Mouse (Mus musculus) midbrain, embryonic 13.5 days (tissue): ENCODE results near the gene Rad9a. TPM values are rescaled to one million over a fixed set of nuclear protein-coding genes. Genes with fewer than 3 reads are reported as not detected.

Source experiments
- ATAC-seq: fragments of 200-750 bp; cut with Nextera tagmentation; 2 replicates; pipeline ENCODE4 v1.8.0; 2017; ENCODE audit warnings: mild to moderate bottlenecking, moderate TSS enrichment, moderate library complexity
- H3K27ac ChIP-seq: fragments of 300-500 bp; sonication (generic); 2 replicates; pipeline ENCODE4 v1.5.1; 2015; ENCODE audit warnings: inconsistent platforms, mild to moderate bottlenecking, moderate library complexity
- H3K27me3 ChIP-seq: fragments of 300-500 bp; sonication (generic); 2 replicates; pipeline ENCODE4 v1.6.1; 2015; ENCODE audit warnings: mild to moderate bottlenecking, inconsistent platforms
- H3K36me3 ChIP-seq: fragments of 300-500 bp; sonication (generic); 2 replicates; pipeline ENCODE4 v1.6.1; 2015; ENCODE audit warnings: mild to moderate bottlenecking, inconsistent platforms
- H3K4me1 ChIP-seq: fragments of 300-500 bp; sonication (generic); replicated peaks from 2 replicates; pipeline ENCODE4 v1.6.1; 2015; ENCODE audit warnings: inconsistent platforms
- H3K4me2 ChIP-seq: fragments of 300-500 bp; sonication (generic); replicated peaks from 2 replicates; pipeline ENCODE4 v1.6.1; 2015; ENCODE audit warnings: moderate library complexity, mild to moderate bottlenecking, inconsistent platforms
- H3K4me3 ChIP-seq: fragments of 300-500 bp; sonication (generic); replicated peaks from 2 replicates; pipeline ENCODE4 v1.5.1; 2015; ENCODE audit warnings: mild to moderate bottlenecking, inconsistent platforms
- H3K9ac ChIP-seq: fragments of 300-500 bp; sonication (generic); replicated peaks from 2 replicates; pipeline ENCODE4 v1.6.1; 2015; ENCODE audit warnings: mild to moderate bottlenecking, inconsistent platforms
- H3K9me3 ChIP-seq: fragments of 300-500 bp; sonication (generic); 2 replicates; pipeline ENCODE4 v1.6.1; 2016; ENCODE audit warnings: mild to moderate bottlenecking, inconsistent platforms
- WGBS: fragments of 180-500 bp; shearing (Covaris S2); methylation state at CpG from one replicate; pipeline ENCODE4 v1.1.7; 2015; 5-methylcytosine and 5-hydroxymethylcytosine counted together
- polyA plus RNA-seq: library from polyadenylated mRNA; unstranded; fragments of >200 nt; fragmentation: Nextera tagmentation; extraction: Ambion mirVana; gene quantifications from 2 replicates; pipeline ENCODE4 v1.2.1, GENCODE M21; 2015

Rad9a gene
- polyA plus RNA-seq, 1 experiment from 2014 or later = 26.3 TPM

- WGBS = 68% methylated on average over 11 of the region's 11 CpGs
- no peaks in the 10 kb centered on the region for H3K27me3 ChIP-seq
- no peak for ATAC-seq
These were observed 48.2 kb downstream of the Rad9a start, which contains the start of gene Ptprcap for GRCm38 (mm10) chr19:4153232-4153654. TSS of gene Ptprcap (plus strand) at chr19:4153604.

GRCm38 (mm10) chr19:4152445-4153231, 48.8 kb downstream of the Rad9a start:
- no peak for ATAC-seq
- Histone ChIP-seq H3K27me3 (no peaks in the 10 kb centered on the region), H3K9me3 (no peaks in the 10 kb centered on the region), H3K4me2 (no peak overlapping the region), H3K9ac (peak overlapping the region; percentile 16; the same call in 1 of the 2 replicates), H3K36me3 (peaks cover 64% of the 10 kb centered on the region), H3K4me1 (peaks cover 33% of the 10 kb centered on the region), H3K27ac (0 out of 2 replicates have a peak overlapping the region, but pooled peaks have one; percentile 11), H3K4me3 (no peak overlapping the region)
- 89% methylated on average over 8 of the region's 8 CpGs for WGBS

More at GRCm38 (mm10) chr19:4153232-4153654, 48.2 kb downstream of the Rad9a start, which contains the start of gene Ptprcap:
- Histone ChIP-seq H3K9me3 (no peaks in the 10 kb centered on the region), H3K4me3 (no peak within 1 kb of the TSS), H3K9ac (peak within 1 kb of the TSS; percentile 16; the same call in 1 of the 2 replicates), H3K4me2 (no peak within 1 kb of the TSS), H3K36me3 (peaks cover 70% of the 10 kb centered on the region), H3K27ac (peak within 1 kb of the TSS; percentile 11; the same call in 1 of the 2 replicates), H3K4me1 (peaks cover 27% of the 10 kb centered on the region)

- Histone ChIP-seq H3K27me3 (no peaks in the 10 kb centered on the region), H3K9me3 (no peaks in the 10 kb centered on the region), H3K4me2 (no peak overlapping the region), H3K4me1 (peaks cover 35% of the 10 kb centered on the region), H3K36me3 (peaks cover 56% of the 10 kb centered on the region), H3K9ac (no peak overlapping the region), H3K4me3 (no peak overlapping the region), H3K27ac (no peak overlapping the region)
- WGBS = 91% methylated on average over 5 of the region's 5 CpGs
- no peak for ATAC-seq
These were observed 49.6 kb downstream of the Rad9a start for GRCm38 (mm10) chr19:4151898-4152297.

GRCm38 (mm10) chr19:4151488-4151860, 50.0 kb downstream of the Rad9a start:
- no peak overlapping the region for H3K27ac ChIP-seq
- no peak overlapping the region for H3K4me3 ChIP-seq
- H3K4me1 ChIP-seq = peaks cover 35% of the 10 kb centered on the region
- no peak for ATAC-seq
- 80% methylated on average over 5 of the region's 5 CpGs for WGBS
- no peak overlapping the region for H3K9ac ChIP-seq
- no peaks in the 10 kb centered on the region for H3K27me3 ChIP-seq
- peaks cover 52% of the 10 kb centered on the region for H3K36me3 ChIP-seq
- H3K9me3 ChIP-seq = no peaks in the 10 kb centered on the region
- no peak overlapping the region for H3K4me2 ChIP-seq

GRCm38 (mm10) chr19:4150567-4151487, 50.6 kb downstream of the Rad9a start:
- Histone ChIP-seq H3K27ac (no peak overlapping the region), H3K4me1 (peaks cover 35% of the 10 kb centered on the region), H3K36me3 (peaks cover 46% of the 10 kb centered on the region), H3K9ac (no peak overlapping the region), H3K4me3 (no peak overlapping the region), H3K27me3 (no peaks in the 10 kb centered on the region), H3K9me3 (no peaks in the 10 kb centered on the region), H3K4me2 (no peak overlapping the region)
- no peak for ATAC-seq
- 91% methylated on average over 22 of the region's 22 CpGs for WGBS

- Histone ChIP-seq H3K27me3 (no peaks in the 10 kb centered on the region), H3K4me3 (peak overlapping the region; percentile 90), H3K36me3 (peaks cover 39% of the 10 kb centered on the region), H3K4me2 (0 out of 2 replicates have a peak overlapping the region, but pooled peaks have one; percentile 94), H3K27ac (no peak overlapping the region), H3K9ac (no peak overlapping the region), H3K9me3 (no peaks in the 10 kb centered on the region), H3K4me1 (peaks cover 35% of the 10 kb centered on the region)
- WGBS = 95% methylated on average over 17 of the region's 17 CpGs
- no peak for ATAC-seq
These were observed 51.5 kb downstream of the Rad9a start for GRCm38 (mm10) chr19:4149764-4150461.

- Histone ChIP-seq H3K4me1 (peaks cover 35% of the 10 kb centered on the region), H3K27ac (peak overlapping the region; percentile 54; the same call in 1 of the 2 replicates), H3K27me3 (no peaks in the 10 kb centered on the region), H3K9ac (peak overlapping the region; percentile 92), H3K9me3 (no peaks in the 10 kb centered on the region), H3K36me3 (peaks cover 39% of the 10 kb centered on the region), H3K4me2 (peak overlapping the region; percentile 94), H3K4me3 (peak overlapping the region; percentile 90)
- 91% methylated on average over 11 of the region's 11 CpGs for WGBS
- no peak for ATAC-seq
These were observed 52.2 kb downstream of the Rad9a start for GRCm38 (mm10) chr19:4149283-4149682.

- H3K9me3 ChIP-seq = no peaks in the 10 kb centered on the region
- H3K4me1 ChIP-seq = peaks cover 35% of the 10 kb centered on the region
- no peaks in the 10 kb centered on the region for H3K27me3 ChIP-seq
- peak overlapping the region; percentile 94 for H3K4me2 ChIP-seq
- H3K4me3 ChIP-seq = peak overlapping the region; percentile 90
- no peak; the same call in 1 of the 2 replicates for ATAC-seq
- peak overlapping the region; percentile 92 for H3K9ac ChIP-seq
- H3K36me3 ChIP-seq = peaks cover 37% of the 10 kb centered on the region
- WGBS = 4% methylated on average over 8 of the region's 8 CpGs
- H3K27ac ChIP-seq = peak overlapping the region; percentile 54
These were observed 52.6 kb downstream of the Rad9a start for GRCm38 (mm10) chr19:4148819-4149218.

- H3K9ac ChIP-seq = peak within 1 kb of the TSS; percentile 92
- under 1% methylated on average over 33 of the region's 33 CpGs for WGBS
- peaks cover 35% of the 10 kb centered on the region for H3K4me1 ChIP-seq
- H3K27ac ChIP-seq = peak within 1 kb of the TSS; percentile 54
- peak within 1 kb of the TSS; percentile 90 for H3K4me3 ChIP-seq
- H3K4me2 ChIP-seq = peak within 1 kb of the TSS; percentile 94
- peak; percentile 97 for ATAC-seq
- peaks cover 34% of the 10 kb centered on the region for H3K36me3 ChIP-seq
- no peaks in the 10 kb centered on the region for H3K9me3 ChIP-seq
- H3K27me3 ChIP-seq = no peaks in the 10 kb centered on the region
These were observed 53.0 kb downstream of the Rad9a start, which contains the start of gene Coro1b for GRCm38 (mm10) chr19:4148491-4148806. TSS of gene Coro1b (plus strand) at chr19:4148619.

GRCm38 (mm10) chr19:4147782-4148490, 53.5 kb downstream of the Rad9a start:
- peak; percentile 51 for ATAC-seq
- peak overlapping the region; percentile 92 for H3K9ac ChIP-seq
- peaks cover 28% of the 10 kb centered on the region for H3K36me3 ChIP-seq
- no peaks in the 10 kb centered on the region for H3K27me3 ChIP-seq
- peaks cover 35% of the 10 kb centered on the region for H3K4me1 ChIP-seq
- 31% methylated on average over 9 of the region's 9 CpGs for WGBS
- peak overlapping the region; percentile 90 for H3K4me3 ChIP-seq
- peak overlapping the region; percentile 94 for H3K4me2 ChIP-seq
- no peaks in the 10 kb centered on the region for H3K9me3 ChIP-seq
- H3K27ac ChIP-seq = peak overlapping the region; percentile 44; the same call in 1 of the 2 replicates

GRCm38 (mm10) chr19:4147022-4147405, 54.4 kb downstream of the Rad9a start:
- Histone ChIP-seq H3K27ac (no peak overlapping the region), H3K9me3 (no peaks in the 10 kb centered on the region), H3K36me3 (peaks cover 20% of the 10 kb centered on the region), H3K4me2 (no peak overlapping the region), H3K27me3 (no peaks in the 10 kb centered on the region), H3K4me1 (peaks cover 35% of the 10 kb centered on the region), H3K4me3 (no peak overlapping the region), H3K9ac (no peak overlapping the region)
- whole genome bisulfite sequencing = 50% methylated on average over 3 of the region's 3 CpGs
- ATAC-seq = no peak
